Mouse (Mus musculus) CD4-positive naive resting alpha-beta T cell, adult 76 days (primary cell): ENCODE data around the gene Arid2. TPM values are rescaled to one million over a fixed set of nuclear protein-coding genes. Genes with fewer than 3 reads are reported as not detected.

Experiments
- total RNA-seq: library from RNA; stranded (reverse); gene quantifications from one replicate; pipeline ENCODE4 v1.2.4, GENCODE M21; 2023

Arid2 gene
- 84.1 TPM for total RNA-seq

GRCm38 (mm10) chr15:96287369-96287975, at the start of gene Arid2:
Gene Arid2, plus strand, starts transcription at chr15:96287518.

Other genes with a start within 250 kb of the Arid2 start
- gene Scaf11, start 173.3 kb downstream of the Arid2 start, total RNA-seq, result 105 TPM